Mouse (Mus musculus) limb, embryonic 12.5 days (tissue): ENCODE measurements around the gene Unc13d. TPM values are rescaled to one million over a fixed set of nuclear protein-coding genes. Genes with fewer than 3 reads are reported as not detected.
"Not testable (repeated sequence)": the region's sequence is repeated elsewhere in the genome, so short reads cannot be mapped to it uniquely, and the experiment has no call there.

Experiments
- ATAC-seq: fragments of 200-750 bp; cut with Nextera tagmentation; 2 replicates; pipeline ENCODE4 v1.8.0; 2017; ENCODE audit warnings: low read depth, moderate TSS enrichment; ENCODE audit not compliant: insufficient number of reproducible peaks, insufficient read depth, low FRiP score, low TSS enrichment
- H3K27ac ChIP-seq: fragments of 300-500 bp; sonication (generic); 2 replicates; pipeline ENCODE4 v1.5.1; 2016; ENCODE audit warnings: mild to moderate bottlenecking, moderate library complexity
- H3K27me3 ChIP-seq: fragments of 300-500 bp; sonication (generic); 2 replicates; pipeline ENCODE4 v1.6.1; 2016; ENCODE audit warnings: mild to moderate bottlenecking, moderate library complexity
- H3K36me3 ChIP-seq: fragments of 300-500 bp; sonication (generic); 2 replicates; pipeline ENCODE4 v1.6.1; 2016; ENCODE audit warnings: mild to moderate bottlenecking, moderate library complexity
- H3K4me1 ChIP-seq: fragments of 300-500 bp; sonication (generic); replicated peaks from 2 replicates; pipeline ENCODE4 v1.6.1; 2016
- H3K4me2 ChIP-seq: fragments of 300-500 bp; sonication (generic); 2 replicates; pipeline ENCODE4 v1.6.1; 2016; ENCODE audit warnings: mild to moderate bottlenecking, moderate library complexity
- H3K4me3 ChIP-seq: fragments of 300-500 bp; sonication (generic); replicated peaks from 2 replicates; pipeline ENCODE4 v1.5.1; 2016; ENCODE audit warnings: mild to moderate bottlenecking
- H3K9ac ChIP-seq: fragments of 300-500 bp; sonication (generic); replicated peaks from 2 replicates; pipeline ENCODE4 v1.6.1; 2016; ENCODE audit warnings: mild to moderate bottlenecking, moderate library complexity
- H3K9me3 ChIP-seq: fragments of 300-500 bp; sonication (generic); 2 replicates; pipeline ENCODE4 v1.6.1; 2016; ENCODE audit warnings: mild to moderate bottlenecking, moderate library complexity
- WGBS: fragments of 180-500 bp; shearing (Covaris S2); methylation state at CpG from one replicate; pipeline ENCODE4 v1.1.7; 2016; 5-methylcytosine and 5-hydroxymethylcytosine counted together
- polyA plus RNA-seq: library from polyadenylated mRNA; unstranded; fragments of >200 nt; fragmentation: Nextera tagmentation; extraction: Ambion mirVana; gene quantifications from 2 replicates; pipeline ENCODE4 v1.2.1, GENCODE M21; 2016

The Unc13d gene
- polyA plus RNA-seq, 1 experiment from 2014 or later: 1.4 TPM

DNA sequence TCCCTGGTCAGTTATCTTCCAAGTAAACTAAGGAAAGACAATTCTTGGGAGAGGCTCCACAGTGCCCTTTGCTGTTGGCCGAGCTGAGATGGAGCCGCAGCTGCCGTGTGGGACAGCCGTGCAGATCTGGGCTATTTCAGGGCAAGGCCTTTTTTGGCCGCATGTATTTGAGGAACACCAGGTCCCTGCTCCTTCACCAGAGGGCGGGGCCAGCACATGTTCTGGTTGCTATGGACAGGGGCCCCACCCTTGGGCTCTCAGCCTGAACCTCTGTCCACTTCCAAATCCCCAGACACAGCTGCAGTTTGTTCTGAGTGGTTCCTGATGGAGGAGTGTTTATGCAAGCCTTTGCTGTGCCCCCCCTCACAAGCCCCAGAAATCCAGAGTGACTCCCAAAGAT is 22.6 kb upstream of the Unc13d start:
- no peak for ATAC-seq
- no peak overlapping the region for H3K9ac ChIP-seq
- H3K9me3 ChIP-seq: peaks cover 7% of the 10 kb centered on the region; the same call in 1 of the 2 replicates
- no peak overlapping the region for H3K4me3 ChIP-seq
- 74% methylated on average over 6 of the region's 6 CpGs for WGBS
- H3K4me1 ChIP-seq: peaks cover 39% of the 10 kb centered on the region
- no peak overlapping the region for H3K4me2 ChIP-seq
- peaks cover 4% of the 10 kb centered on the region; the same call in 1 of the 2 replicates for H3K27me3 ChIP-seq
- 0 out of 2 replicates have a peak overlapping the region, but pooled peaks have one; percentile 87 for H3K27ac ChIP-seq
- no peaks in the 10 kb centered on the region for H3K36me3 ChIP-seq

DNA sequence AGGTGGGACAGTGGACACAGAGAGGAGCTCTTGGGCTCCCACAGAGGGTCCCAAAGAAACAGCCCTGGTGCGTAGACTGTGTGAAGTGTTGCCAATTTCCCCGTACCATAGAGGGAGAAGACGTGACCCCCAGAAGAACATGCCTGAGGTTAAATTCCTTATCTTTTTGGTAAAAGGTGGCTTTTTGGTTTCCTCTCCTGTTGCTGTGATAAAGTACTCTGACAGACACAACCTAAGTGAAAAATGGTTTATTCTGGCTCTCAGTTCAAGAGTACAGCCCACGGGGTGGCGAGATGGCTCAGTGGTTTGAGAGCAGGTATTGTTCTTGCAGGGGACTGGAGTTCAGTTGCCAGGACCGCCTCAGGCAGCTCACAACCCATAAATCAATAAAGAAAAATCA is 21.7 kb upstream of the Unc13d start:
- Histone ChIP-seq H3K36me3 (no peaks in the 10 kb centered on the region), H3K27ac (no peak overlapping the region), H3K9me3 (peaks cover 7% of the 10 kb centered on the region; the same call in 1 of the 2 replicates), H3K9ac (no peak overlapping the region), H3K4me3 (no peak overlapping the region), H3K4me1 (peaks cover 36% of the 10 kb centered on the region), H3K27me3 (no peaks in the 10 kb centered on the region), H3K4me2 (no peak overlapping the region)
- WGBS: 85% methylated on average over 6 of the region's 6 CpGs
- ATAC-seq: no peak

DNA sequence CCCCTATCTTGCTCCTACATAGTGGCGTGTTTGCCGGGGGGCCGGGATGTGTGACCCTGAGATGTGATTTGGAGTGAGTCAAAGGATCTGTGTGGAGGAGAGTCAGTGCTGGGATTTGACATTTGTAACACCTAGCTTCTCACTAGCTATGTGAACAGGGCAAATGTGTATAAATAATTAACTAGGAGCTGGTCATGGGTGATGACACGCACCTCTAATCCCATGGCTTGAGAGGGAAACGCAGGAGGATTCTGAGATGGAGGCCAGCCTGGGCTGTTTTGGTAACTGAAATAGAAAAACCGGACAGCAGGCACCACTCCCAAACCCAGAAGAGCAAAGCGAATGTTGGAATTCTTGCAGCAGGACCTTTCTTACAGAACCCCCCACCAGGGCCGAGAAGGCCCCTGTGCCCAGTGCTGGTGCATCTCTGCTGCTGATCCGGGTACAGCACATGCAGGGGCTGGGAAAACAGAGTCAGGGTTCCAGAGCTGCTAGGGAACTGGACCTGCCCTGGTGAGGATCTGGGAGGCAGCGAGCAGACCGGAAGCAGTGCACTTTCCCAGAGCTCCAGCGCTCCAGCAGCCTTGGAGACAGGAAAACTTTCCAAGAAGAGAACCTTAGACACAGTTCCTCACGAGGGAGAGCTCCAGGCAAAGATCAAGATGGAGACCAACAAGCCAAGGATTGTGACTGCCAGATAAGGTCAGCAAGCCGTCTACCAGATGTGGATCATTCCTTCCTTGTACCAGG is 21.1 kb upstream of the Unc13d start:
- no peaks in the 10 kb centered on the region for H3K36me3 ChIP-seq
- H3K27me3 ChIP-seq: no peaks in the 10 kb centered on the region
- H3K4me2 ChIP-seq: no peak overlapping the region
- WGBS: 73% methylated on average over 14 of the region's 14 CpGs
- H3K4me1 ChIP-seq: peaks cover 30% of the 10 kb centered on the region
- H3K9me3 ChIP-seq: peaks cover 7% of the 10 kb centered on the region; the same call in 1 of the 2 replicates
- no peak for ATAC-seq
- H3K9ac ChIP-seq: no peak overlapping the region
- no peak overlapping the region for H3K27ac ChIP-seq
- no peak overlapping the region for H3K4me3 ChIP-seq

DNA sequence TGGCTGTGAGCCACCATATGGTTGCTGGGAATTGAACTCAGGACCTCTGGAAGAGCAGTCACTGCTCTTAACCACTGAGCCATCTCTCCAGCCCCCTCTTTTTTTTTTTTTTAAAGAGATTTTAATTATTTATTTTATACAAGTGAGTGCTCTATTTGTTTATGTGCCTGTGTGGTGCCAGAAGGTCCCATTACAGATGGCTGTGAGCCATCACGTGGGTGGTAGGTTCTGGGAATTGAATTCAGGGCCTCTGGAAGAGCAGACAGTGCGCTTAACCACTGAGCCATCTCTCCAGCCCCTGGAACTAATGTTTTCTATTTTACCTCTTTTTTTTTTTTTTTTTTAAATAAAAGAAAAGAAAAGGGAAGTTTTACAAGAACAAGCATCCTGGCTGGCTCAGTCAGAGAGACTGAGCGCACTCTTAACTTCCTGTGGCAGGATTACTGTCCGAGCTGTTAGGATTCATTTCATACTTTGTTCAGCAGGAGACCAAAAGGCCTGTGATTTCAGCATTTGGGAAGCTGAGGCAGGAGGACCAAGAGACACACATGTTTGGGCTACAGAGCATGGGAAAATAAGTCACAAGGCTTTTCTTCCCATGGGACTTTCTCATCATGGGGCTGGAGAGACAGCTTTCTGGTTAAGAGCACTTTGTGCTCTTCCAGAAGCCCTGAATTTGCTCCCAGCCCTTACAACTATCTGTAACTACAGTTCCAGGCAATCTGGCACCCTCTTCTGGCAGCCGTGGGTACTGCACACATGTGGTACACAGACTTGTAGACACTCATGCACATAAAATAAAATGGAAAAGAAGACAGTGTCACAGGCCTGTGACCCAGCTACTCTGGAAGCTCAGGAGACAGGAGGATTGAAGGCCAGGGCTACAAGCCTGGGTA is 18.7 kb upstream of the Unc13d start:
- ATAC-seq: no peak
- Histone ChIP-seq H3K4me2 (no peak overlapping the region), H3K4me3 (no peak overlapping the region), H3K9ac (no peak overlapping the region), H3K9me3 (peaks cover 7% of the 10 kb centered on the region; the same call in 1 of the 2 replicates), H3K4me1 (peaks cover 10% of the 10 kb centered on the region; the same call in 1 of the 2 replicates), H3K27me3 (no peaks in the 10 kb centered on the region), H3K27ac (no peak overlapping the region), H3K36me3 (no peaks in the 10 kb centered on the region)
- WGBS: 95% methylated on average over 5 of the region's 5 CpGs

GRCm38 (mm10) chr11:116095573-116095972 is 17.8 kb upstream of the Unc13d start:
- 77% methylated on average over 3 of the region's 3 CpGs for WGBS
- no peak overlapping the region for H3K9ac ChIP-seq

GRCm38 (mm10) chr11:116093771-116094565 is 16.2 kb upstream of the Unc13d start:
- no peaks in the 10 kb centered on the region for H3K4me1 ChIP-seq
- H3K27ac ChIP-seq: no peak overlapping the region
- no peaks in the 10 kb centered on the region for H3K27me3 ChIP-seq
- no peak overlapping the region for H3K9ac ChIP-seq
- H3K9me3 ChIP-seq: peaks cover 7% of the 10 kb centered on the region; the same call in 1 of the 2 replicates
- no peak overlapping the region for H3K4me2 ChIP-seq
- WGBS: 66% methylated on average over 16 of the region's 16 CpGs
- no peaks in the 10 kb centered on the region for H3K36me3 ChIP-seq
- H3K4me3 ChIP-seq: no peak overlapping the region
- no peak for ATAC-seq

More at GRCm38 (mm10) chr11:116095573-116095972, 17.8 kb upstream of the Unc13d start:
- no peak for ATAC-seq
- Histone ChIP-seq H3K4me2 (no peak overlapping the region), H3K9me3 (peaks cover 7% of the 10 kb centered on the region; the same call in 1 of the 2 replicates), H3K36me3 (no peaks in the 10 kb centered on the region), H3K4me3 (no peak overlapping the region), H3K27ac (no peak overlapping the region), H3K4me1 (peaks cover 3% of the 10 kb centered on the region; the same call in 1 of the 2 replicates), H3K27me3 (no peaks in the 10 kb centered on the region)

DNA sequence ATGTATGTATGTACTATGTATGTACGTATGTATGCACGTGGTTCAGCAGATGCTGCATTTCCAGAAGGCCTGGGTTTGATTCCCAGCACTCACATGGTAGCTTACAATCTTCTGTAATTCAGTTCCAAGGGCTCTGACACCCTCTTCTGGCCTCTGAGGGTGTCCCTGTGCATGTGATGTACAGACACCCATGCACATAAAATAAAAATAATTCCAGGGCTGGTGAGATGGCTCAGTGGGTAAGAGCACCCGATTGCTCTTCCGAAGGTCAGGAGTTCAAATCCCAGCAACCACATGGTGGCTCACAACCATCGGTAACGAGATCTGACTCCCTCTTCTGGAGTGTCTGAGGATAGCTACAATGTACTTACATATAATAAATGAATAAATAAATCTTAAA is 15.2 kb upstream of the Unc13d start:
- not testable (repeated sequence) for H3K9me3 ChIP-seq, H3K36me3 ChIP-seq, H3K27ac ChIP-seq, ATAC-seq, H3K9ac ChIP-seq, H3K4me3 ChIP-seq, H3K27me3 ChIP-seq, H3K4me1 ChIP-seq, H3K4me2 ChIP-seq
- 93% methylated on average over 6 of the region's 6 CpGs for WGBS

DNA sequence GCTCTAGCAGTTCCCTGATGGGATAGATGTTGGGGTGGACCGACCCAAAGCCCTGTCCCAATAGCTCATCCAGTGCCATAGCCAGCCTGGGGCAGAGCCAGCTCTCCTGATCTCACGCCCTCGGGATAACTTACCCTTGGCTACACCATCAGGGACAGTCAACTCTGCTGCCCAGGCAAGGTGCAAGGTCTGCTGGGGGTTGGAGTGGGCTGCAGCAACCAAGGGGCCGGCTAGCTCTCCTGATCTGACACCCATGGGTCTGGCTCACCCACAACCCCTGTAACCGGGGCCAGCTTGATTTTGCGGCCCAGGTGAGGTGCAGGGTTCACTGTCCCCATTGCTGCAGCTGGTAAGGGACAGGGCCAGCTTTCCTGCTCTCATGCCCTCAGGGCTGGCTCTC is 13.8 kb upstream of the Unc13d start:
- H3K9ac ChIP-seq: no peak overlapping the region
- 85% methylated on average over 6 of the region's 6 CpGs for WGBS
- H3K4me2 ChIP-seq: no peak overlapping the region
- H3K9me3 ChIP-seq: peaks cover 1% of the 10 kb centered on the region; the same call in 1 of the 2 replicates
- peaks cover 10% of the 10 kb centered on the region for H3K4me1 ChIP-seq
- no peak overlapping the region for H3K4me3 ChIP-seq
- no peaks in the 10 kb centered on the region for H3K36me3 ChIP-seq
- no peak overlapping the region for H3K27ac ChIP-seq
- ATAC-seq: no peak
- no peaks in the 10 kb centered on the region for H3K27me3 ChIP-seq

GRCm38 (mm10) chr11:116089545-116089944 is 11.8 kb upstream of the Unc13d start:
- H3K4me2 ChIP-seq: no peak overlapping the region
- H3K9me3 ChIP-seq: no peaks in the 10 kb centered on the region
- peaks cover 2% of the 10 kb centered on the region; the same call in 1 of the 2 replicates for H3K36me3 ChIP-seq
- H3K27me3 ChIP-seq: no peaks in the 10 kb centered on the region
- ATAC-seq: no peak
- 89% methylated on average over 6 of the region's 6 CpGs for WGBS
- H3K27ac ChIP-seq: no peak overlapping the region
- H3K9ac ChIP-seq: no peak overlapping the region
- peaks cover 18% of the 10 kb centered on the region for H3K4me1 ChIP-seq
- no peak overlapping the region for H3K4me3 ChIP-seq

GRCm38 (mm10) chr11:116088741-116089394 is 11.1 kb upstream of the Unc13d start:
- no peak overlapping the region for H3K9ac ChIP-seq
- no peak overlapping the region for H3K4me2 ChIP-seq
- H3K27ac ChIP-seq: no peak overlapping the region
- no peak overlapping the region for H3K4me3 ChIP-seq
- WGBS: 87% methylated on average over 11 of the region's 11 CpGs
- no peaks in the 10 kb centered on the region for H3K27me3 ChIP-seq
- H3K4me1 ChIP-seq: peaks cover 18% of the 10 kb centered on the region
- no peaks in the 10 kb centered on the region for H3K9me3 ChIP-seq
- no peak for ATAC-seq
- peaks cover 8% of the 10 kb centered on the region for H3K36me3 ChIP-seq
